Mouse (Mus musculus): ENCODE measurements around the gene Plscr1. TPM values are rescaled to one million over a fixed set of nuclear protein-coding genes. Genes with fewer than 3 reads are reported as not detected.

Gene Plscr1
- polyA plus RNA-seq, 1 experiment from 2014 or later, result 8.9 TPM

DNA sequence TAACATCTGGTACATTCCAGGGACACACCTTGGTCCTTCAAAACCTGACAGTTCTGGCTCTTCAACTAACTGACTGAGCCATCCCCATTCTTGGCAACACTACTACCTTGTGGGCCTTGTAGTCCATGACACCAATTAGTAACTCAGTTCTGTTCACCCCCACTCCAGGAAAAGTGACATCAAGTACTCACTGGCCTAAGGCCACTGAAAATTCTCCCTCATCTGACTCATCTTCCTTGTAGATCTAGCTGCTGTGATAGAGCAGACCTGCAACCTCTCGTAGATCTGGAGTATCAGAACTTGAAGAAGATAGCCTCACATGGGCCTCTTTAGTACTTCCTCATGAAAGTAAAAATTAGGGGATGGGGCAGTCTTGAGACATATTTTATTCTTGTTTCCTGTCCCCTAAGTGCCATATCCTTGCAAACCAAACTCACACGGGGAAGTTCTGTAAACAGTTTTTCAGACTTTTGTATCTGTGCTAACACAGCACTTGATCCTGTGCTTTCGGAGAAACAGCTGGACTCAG, 23.4 kb upstream of the Plscr1 start:
- H3K9ac ChIP-seq, result no peak overlapping the region

GRCm38 (mm10) chr9:92226795-92227194, 22.8 kb upstream of the Plscr1 start:
- Histone ChIP-seq H3K4me3 (no peak overlapping the region), H3K9ac (no peak overlapping the region), H3K4me2 (no peak overlapping the region), H3K27me3 (replicated peaks) (no peaks in the 10 kb centered on the region), H3K9me3 (no peaks in the 10 kb centered on the region), H3K36me3 (replicated peaks) (no peaks in the 10 kb centered on the region), H3K27ac (no peak overlapping the region), H3K4me1 (no peaks in the 10 kb centered on the region)
- 85% methylated on average over 3 of the region's 3 CpGs for WGBS
- ATAC-seq (replicated peaks), result no peak

More for the DNA sequence above, 23.4 kb upstream of the Plscr1 start:
- H3K36me3 ChIP-seq (replicated peaks), result no peaks in the 10 kb centered on the region
- H3K27me3 ChIP-seq (replicated peaks), result no peaks in the 10 kb centered on the region
- no peak for ATAC-seq (replicated peaks)
- no peak overlapping the region for H3K4me2 ChIP-seq
- 90% methylated on average over 3 of the region's 3 CpGs for WGBS
- no peak overlapping the region for H3K27ac ChIP-seq
- no peak overlapping the region for H3K4me3 ChIP-seq
- H3K9me3 ChIP-seq, result no peaks in the 10 kb centered on the region
- H3K4me1 ChIP-seq, result no peaks in the 10 kb centered on the region

DNA sequence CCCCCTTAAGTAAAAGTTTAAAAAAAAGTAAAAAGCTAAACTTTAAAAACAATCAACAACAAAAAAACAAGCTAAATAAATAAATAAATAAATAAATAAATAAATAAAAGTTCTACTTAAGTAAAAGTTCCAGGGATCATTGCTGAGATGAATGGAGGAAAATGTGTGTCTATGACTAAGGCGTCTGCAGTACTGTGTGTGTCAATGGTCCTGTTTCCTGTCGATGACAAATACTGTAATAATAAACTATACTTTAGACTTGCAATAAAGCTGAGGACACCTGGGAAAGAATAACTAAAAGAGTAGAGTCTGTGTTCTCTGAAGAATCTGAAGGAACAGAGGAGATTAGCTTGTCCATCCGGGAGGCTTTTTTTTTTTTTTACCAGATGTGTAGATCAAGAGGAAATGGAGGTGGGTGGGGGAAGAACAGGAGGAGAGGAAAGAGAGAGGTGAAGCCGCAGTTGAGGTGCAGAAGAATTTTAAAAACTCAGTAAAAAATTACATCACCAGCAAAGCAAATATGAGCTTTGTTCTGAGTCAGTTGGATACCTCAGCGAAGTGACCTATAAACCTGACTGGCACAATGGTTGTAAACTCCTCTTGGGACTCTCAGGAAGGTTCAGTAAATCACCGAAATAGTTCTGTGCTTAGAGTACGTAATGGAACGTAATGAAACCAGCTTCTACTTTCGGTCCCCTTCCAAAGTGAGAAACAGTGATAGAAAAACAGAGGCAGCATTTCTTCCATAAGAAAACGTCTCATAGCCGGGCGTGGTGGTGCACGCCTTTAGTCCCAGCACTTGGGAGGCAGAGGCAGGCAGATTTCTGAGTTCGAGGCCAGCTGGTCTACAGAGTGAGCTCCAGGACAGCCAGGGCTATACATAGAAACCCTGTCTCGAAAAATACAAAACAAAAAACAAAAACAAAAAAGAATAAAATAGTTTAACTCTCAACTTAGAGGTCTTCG, 20.4 kb upstream of the Plscr1 start:
- Histone ChIP-seq H3K9me3 (no peaks in the 10 kb centered on the region), H3K36me3 (replicated peaks) (no peaks in the 10 kb centered on the region), H3K4me1 (no peaks in the 10 kb centered on the region), H3K4me3 (no peak overlapping the region), H3K27me3 (replicated peaks) (no peaks in the 10 kb centered on the region), H3K27ac (no peak overlapping the region), H3K9ac (no peak overlapping the region), H3K4me2 (no peak overlapping the region)
- ATAC-seq (replicated peaks), result no peak
- WGBS, result 93% methylated on average over 16 of the region's 16 CpGs

GRCm38 (mm10) chr9:92229833-92230205, 19.7 kb upstream of the Plscr1 start:
- no peaks in the 10 kb centered on the region for H3K36me3 ChIP-seq (replicated peaks)
- H3K9ac ChIP-seq, result no peak overlapping the region
- no peaks in the 10 kb centered on the region for H3K4me1 ChIP-seq
- no peaks in the 10 kb centered on the region for H3K27me3 ChIP-seq (replicated peaks)
- H3K4me3 ChIP-seq, result no peak overlapping the region
- no peak overlapping the region for H3K4me2 ChIP-seq
- ATAC-seq (replicated peaks), result no peak
- H3K9me3 ChIP-seq, result no peaks in the 10 kb centered on the region
- no peak overlapping the region for H3K27ac ChIP-seq
- WGBS, result 74% methylated on average over 2 of the region's 2 CpGs

GRCm38 (mm10) chr9:92234901-92235458, 14.6 kb upstream of the Plscr1 start:
- Histone ChIP-seq H3K4me3 (no peak overlapping the region), H3K4me1 (no peaks in the 10 kb centered on the region), H3K27ac (no peak overlapping the region), H3K27me3 (replicated peaks) (no peaks in the 10 kb centered on the region), H3K9ac (no peak overlapping the region), H3K36me3 (replicated peaks) (no peaks in the 10 kb centered on the region), H3K9me3 (no peaks in the 10 kb centered on the region), H3K4me2 (no peak overlapping the region)
- ATAC-seq (replicated peaks), result no peak
- 88% methylated on average over 11 of the region's 11 CpGs for WGBS

DNA sequence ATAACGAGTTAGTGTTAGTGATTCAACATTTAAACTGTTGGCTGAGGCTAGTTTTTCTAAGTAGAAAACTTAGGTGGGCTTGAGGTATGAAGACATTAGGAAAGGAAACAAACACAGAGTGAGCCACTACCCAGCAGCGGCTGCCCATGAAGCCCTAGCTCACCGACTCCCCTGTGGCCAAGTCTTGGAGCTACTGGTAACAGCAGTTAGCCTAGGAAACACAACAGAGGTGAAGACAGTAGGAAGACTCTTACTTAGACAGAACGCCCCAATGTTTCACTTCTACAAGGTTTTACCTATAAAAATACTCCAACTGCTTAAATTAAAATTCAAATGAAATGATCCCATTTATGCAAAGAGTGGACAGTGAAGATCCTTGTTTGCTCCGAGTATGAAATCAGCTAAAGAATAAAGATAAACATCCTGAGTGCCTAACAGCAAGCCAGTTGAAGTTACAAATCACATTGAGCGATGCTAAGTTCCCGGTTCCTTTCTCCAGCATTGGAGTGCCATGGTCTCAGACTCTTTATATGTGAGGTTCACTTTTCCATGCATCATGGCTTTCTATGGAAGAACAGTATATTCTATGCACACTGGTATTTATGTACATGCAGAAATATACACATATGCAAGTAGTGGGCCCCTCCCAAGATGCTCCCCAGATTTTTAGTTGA, 640 bp upstream of the Plscr1 start:
- Histone ChIP-seq H3K4me3 (no peak overlapping the region), H3K9me3 (no peaks in the 10 kb centered on the region), H3K4me1 (peaks cover 16% of the 10 kb centered on the region), H3K27me3 (replicated peaks) (no peaks in the 10 kb centered on the region), H3K36me3 (replicated peaks) (no peaks in the 10 kb centered on the region), H3K9ac (no peak overlapping the region), H3K4me2 (no peak overlapping the region), H3K27ac (no peak overlapping the region)
- ATAC-seq (replicated peaks), result no peak
- 81% methylated on average over 7 of the region's 7 CpGs for WGBS

DNA sequence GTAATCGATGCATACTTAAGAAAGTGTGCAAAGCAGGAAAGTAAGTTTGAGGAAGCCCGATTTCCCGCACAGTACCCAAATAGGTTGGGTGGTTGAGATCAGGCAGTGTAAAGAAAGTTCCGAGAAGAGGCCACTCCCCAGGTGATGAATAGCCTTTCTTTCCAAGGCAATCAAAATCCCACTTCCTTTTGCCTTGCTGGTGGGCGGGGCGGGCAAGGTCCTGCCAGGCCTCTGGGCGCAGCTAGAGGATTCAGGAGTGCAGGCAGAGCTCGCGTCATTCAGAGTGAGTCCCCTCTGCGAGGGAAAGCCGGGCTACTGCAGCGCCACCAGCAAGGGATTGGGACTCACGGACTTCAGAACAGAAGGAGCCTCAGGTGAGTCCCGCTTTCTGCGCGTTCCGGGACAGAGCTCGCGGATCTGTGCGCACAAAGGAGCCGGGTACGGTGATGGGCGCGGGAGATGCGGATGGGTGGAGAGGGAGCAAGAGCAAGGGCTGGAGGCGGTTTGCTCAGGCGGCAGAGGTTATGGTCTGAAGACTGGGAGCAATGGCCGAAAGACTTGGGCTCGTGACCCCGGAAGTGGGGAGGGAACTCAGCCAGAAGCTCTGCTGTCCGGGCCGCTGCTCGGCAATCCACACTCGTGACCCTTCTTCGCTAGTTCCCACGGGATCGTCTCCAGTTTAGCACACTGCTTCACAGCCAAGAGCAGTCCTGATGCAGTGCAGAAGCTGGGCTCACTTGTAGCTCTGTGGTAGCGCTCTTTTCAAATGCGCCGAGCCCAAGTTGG, 630 bp downstream of the Plscr1 start:
- Histone ChIP-seq H3K4me2 (peak overlapping the region; percentile 89), H3K4me1 (peaks cover 16% of the 10 kb centered on the region), H3K36me3 (replicated peaks) (no peaks in the 10 kb centered on the region), H3K27ac (peak overlapping the region; percentile 67), H3K9ac (peak overlapping the region; percentile 73), H3K4me3 (peak overlapping the region; percentile 69), H3K27me3 (replicated peaks) (no peaks in the 10 kb centered on the region), H3K9me3 (no peaks in the 10 kb centered on the region)
- under 1% methylated on average over 40 of the region's 40 CpGs for WGBS
- peak; percentile 95 for ATAC-seq (replicated peaks)

GRCm38 (mm10) chr9:92252718-92253117, 3.2 kb downstream of the Plscr1 start:
- WGBS, result 81% methylated on average over 5 of the region's 5 CpGs
- no peaks in the 10 kb centered on the region for H3K36me3 ChIP-seq (replicated peaks)
- peaks cover 16% of the 10 kb centered on the region for H3K4me1 ChIP-seq
- H3K9me3 ChIP-seq, result no peaks in the 10 kb centered on the region
- no peak for ATAC-seq (replicated peaks)
- H3K9ac ChIP-seq, result no peak overlapping the region
- no peak overlapping the region for H3K27ac ChIP-seq
- H3K4me3 ChIP-seq, result no peak overlapping the region
- H3K4me2 ChIP-seq, result no peak overlapping the region
- H3K27me3 ChIP-seq (replicated peaks), result no peaks in the 10 kb centered on the region

GRCm38 (mm10) chr9:92253585-92254321, 4.2 kb downstream of the Plscr1 start:
- Histone ChIP-seq H3K27ac (no peak overlapping the region), H3K27me3 (replicated peaks) (no peaks in the 10 kb centered on the region), H3K36me3 (replicated peaks) (no peaks in the 10 kb centered on the region), H3K9me3 (no peaks in the 10 kb centered on the region), H3K4me1 (peaks cover 16% of the 10 kb centered on the region), H3K9ac (no peak overlapping the region), H3K4me2 (no peak overlapping the region), H3K4me3 (no peak overlapping the region)
- 92% methylated on average over 10 of the region's 10 CpGs for WGBS
- ATAC-seq (replicated peaks), result no peak

- no peak overlapping the region for H3K4me2 ChIP-seq
- 88% methylated on average over 7 of the region's 7 CpGs for WGBS
These were observed 11.1 kb downstream of the Plscr1 start for GRCm38 (mm10) chr9:92260481-92261159.

GRCm38 (mm10) chr9:92265719-92266118, 16.2 kb downstream of the Plscr1 start:
- no peaks in the 10 kb centered on the region for H3K4me1 ChIP-seq
- H3K4me3 ChIP-seq, result no peak overlapping the region
- H3K9me3 ChIP-seq, result no peaks in the 10 kb centered on the region
- H3K4me2 ChIP-seq, result no peak overlapping the region
- H3K27me3 ChIP-seq (replicated peaks), result no peaks in the 10 kb centered on the region
- H3K27ac ChIP-seq, result no peak overlapping the region
- no peak for ATAC-seq (replicated peaks)
- H3K9ac ChIP-seq, result no peak overlapping the region
- 90% methylated on average over 4 of the region's 4 CpGs for WGBS
- H3K36me3 ChIP-seq (replicated peaks), result no peaks in the 10 kb centered on the region

More at GRCm38 (mm10) chr9:92260481-92261159, 11.1 kb downstream of the Plscr1 start:
- Histone ChIP-seq H3K36me3 (replicated peaks) (no peaks in the 10 kb centered on the region), H3K4me3 (no peak overlapping the region), H3K4me1 (no peaks in the 10 kb centered on the region), H3K27ac (no peak overlapping the region), H3K27me3 (replicated peaks) (no peaks in the 10 kb centered on the region), H3K9ac (no peak overlapping the region), H3K9me3 (no peaks in the 10 kb centered on the region)
- no peak for ATAC-seq (replicated peaks)
